Mouse (Mus musculus): ENCODE results near the gene Kcnj14. TPM values are rescaled to one million over a fixed set of nuclear protein-coding genes. Genes with fewer than 3 reads are reported as not detected.

Kcnj14 gene
- total and polyA plus RNA-seq, 2 experiments from 2014 or later = 0.29 TPM; not detected in 1

DNA sequence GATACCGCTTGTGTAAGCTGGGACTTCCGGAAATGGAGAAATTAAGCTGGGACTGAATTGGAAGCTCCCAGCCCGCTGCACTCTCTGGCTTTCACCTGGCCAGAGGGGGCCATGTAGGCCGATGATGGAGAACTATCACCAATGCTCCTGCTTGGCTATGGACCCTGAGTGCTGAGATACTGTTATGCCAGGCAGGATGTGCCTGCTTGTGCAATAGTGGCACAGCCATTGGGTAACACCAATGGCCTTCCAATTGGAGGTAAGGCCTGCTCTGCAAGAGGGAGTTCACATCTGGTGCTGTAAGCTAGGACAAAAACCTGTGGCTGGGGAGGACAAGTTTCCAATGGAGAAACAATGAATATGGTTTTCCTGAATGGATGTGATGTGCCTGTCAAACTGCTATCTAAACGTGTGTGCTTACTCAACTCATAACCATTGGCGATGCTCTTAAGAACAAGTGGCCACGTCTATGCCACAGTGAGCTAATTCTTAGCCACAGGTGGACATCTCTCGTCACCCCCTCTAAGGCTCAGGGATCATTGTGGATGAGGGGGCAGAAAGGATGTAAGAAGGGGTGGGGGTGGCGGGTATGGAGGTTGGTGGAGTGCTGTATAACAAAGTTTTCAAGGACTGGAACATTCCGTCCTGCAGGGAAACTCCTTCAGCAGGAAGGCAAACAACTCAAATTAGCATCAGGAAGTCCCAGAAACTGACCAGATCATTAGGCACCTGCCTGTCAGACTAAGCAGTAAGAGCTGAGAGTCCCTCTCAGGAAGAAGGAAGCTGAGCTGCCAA, 18.6 kb upstream of the Kcnj14 start:
- ATAC-seq (ENCODE audit: insufficient read depth, low read depth) (no peak), DNase-seq (ENCODE audit: low spot score) (no peak)
- Histone ChIP-seq H3K9me3 (replicated peaks; ENCODE audit: control insufficient read depth, low read length) (no peaks in the 10 kb centered on the region), H3K36me3 (replicated peaks; ENCODE audit: control insufficient read depth, insufficient read depth, low read length) (no peaks in the 10 kb centered on the region), H3K27me3 (ENCODE audit: control insufficient read depth, insufficient read depth, low read length) (0 out of 2 replicates have a peak, but pooled peaks cover 18% of the 10 kb centered on the region), H3K27ac (ENCODE audit: low read depth) (no peak overlapping the region), H3K4me3 (ENCODE audit: low read depth, low read length) (no peak overlapping the region), H3K4me2 (ENCODE audit: low read depth, low read length) (no peak overlapping the region), H3K4me1 (ENCODE audit: control insufficient read depth, insufficient read depth) (no peaks in the 10 kb centered on the region), H3K9ac (replicated peaks; ENCODE audit: low read depth, low read length) (no peak overlapping the region)
- WGBS = 77% methylated on average over 10 of the region's 10 CpGs
- TF ChIP-seq CTCF (IDR thresholded peaks at IDR 0.05; ENCODE audit: low read depth) (no peak), EP300 (IDR thresholded peaks at IDR 0.05; ENCODE audit: low read depth) (no peak)

DNA sequence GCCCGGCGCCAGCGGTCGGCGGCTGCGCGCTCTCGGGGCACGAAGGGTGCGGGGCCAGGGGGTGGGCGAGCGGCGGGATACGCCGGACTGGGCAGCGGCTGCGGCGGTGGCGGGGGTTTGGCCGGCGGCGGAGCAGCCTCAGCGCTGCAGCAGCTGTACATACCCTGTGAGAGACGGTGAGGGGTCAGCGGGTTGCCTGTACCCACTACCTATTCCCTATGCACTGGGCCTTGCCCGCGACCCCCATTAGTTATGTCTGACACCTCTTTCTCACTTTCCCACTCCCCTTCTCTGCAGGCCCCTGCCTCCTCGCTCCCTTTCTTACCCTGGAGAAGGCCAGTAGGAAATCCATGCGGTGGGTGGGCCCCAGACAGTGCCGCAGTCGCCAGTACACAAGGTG, 9.3 kb upstream of the Kcnj14 start:
- DNase-seq (ENCODE audit: low spot score) = no peak
- Histone ChIP-seq H3K4me1 (ENCODE audit: control insufficient read depth, insufficient read depth) (peaks cover 8% of the 10 kb centered on the region), H3K4me3 (ENCODE audit: low read depth, low read length) (peak overlapping the region; percentile 36), H3K9ac (replicated peaks; ENCODE audit: low read depth, low read length) (no peak overlapping the region), H3K36me3 (replicated peaks; ENCODE audit: control insufficient read depth, insufficient read depth, low read length) (peaks cover 2% of the 10 kb centered on the region; the same call in 1 of the 2 replicates), H3K27ac (ENCODE audit: low read depth) (no peak overlapping the region), H3K4me2 (ENCODE audit: low read depth, low read length) (peak overlapping the region; percentile 54), H3K9me3 (replicated peaks; ENCODE audit: control insufficient read depth, low read length) (no peaks in the 10 kb centered on the region), H3K27me3 (ENCODE audit: control insufficient read depth, insufficient read depth, low read length) (peaks cover 50% of the 10 kb centered on the region)
- no peak for TF ChIP-seq EP300 (IDR thresholded peaks at IDR 0.05; ENCODE audit: low read depth)
- no peak for TF ChIP-seq CTCF (IDR thresholded peaks at IDR 0.05; ENCODE audit: low read depth)
- WGBS = 5% methylated on average over 28 of the region's 31 CpGs
- no peak for ATAC-seq (ENCODE audit: insufficient read depth, low read depth)

DNA sequence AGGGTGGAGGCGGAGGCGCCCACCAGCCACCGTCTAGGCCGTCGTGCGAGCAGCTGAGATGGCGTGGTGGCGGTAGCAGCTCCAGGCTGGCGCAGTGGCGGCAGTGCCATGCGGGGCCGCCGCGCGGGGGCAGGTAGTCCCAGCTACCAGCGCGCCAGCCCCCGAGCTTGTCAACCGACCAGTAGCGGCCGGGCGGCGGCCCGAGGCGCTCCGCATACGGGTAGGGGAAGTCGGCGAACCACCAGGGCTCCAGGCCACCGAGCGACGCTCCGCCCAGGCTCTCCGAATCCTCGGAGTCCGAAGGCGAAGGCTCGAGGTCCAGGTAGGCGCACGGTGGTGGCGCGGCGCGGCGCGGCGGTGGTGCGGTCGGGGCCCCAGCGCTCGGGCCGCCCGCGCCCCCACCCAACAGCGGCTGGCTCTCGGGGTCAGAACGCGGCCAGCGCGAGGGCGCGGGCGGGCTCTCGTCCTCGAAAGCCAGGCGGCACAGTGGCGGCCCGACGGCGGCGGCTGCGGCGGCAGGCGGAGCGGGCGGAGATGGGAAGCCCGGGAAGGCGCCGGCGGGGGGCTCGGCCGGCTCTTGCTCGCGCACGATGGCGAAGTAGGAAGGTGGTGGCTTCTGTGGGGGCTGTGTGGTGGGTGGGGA, 8.7 kb upstream of the Kcnj14 start:
- DNase-seq (ENCODE audit: low spot score) = no peak
- under 1% methylated on average over 58 of the region's 86 CpGs for WGBS
- H3K9me3 ChIP-seq (replicated peaks; ENCODE audit: control insufficient read depth, low read length) = no peaks in the 10 kb centered on the region
- TF ChIP-seq CTCF (IDR thresholded peaks at IDR 0.05; ENCODE audit: low read depth) = no peak
- TF ChIP-seq EP300 (IDR thresholded peaks at IDR 0.05; ENCODE audit: low read depth) = no peak
- H3K36me3 ChIP-seq (replicated peaks; ENCODE audit: control insufficient read depth, insufficient read depth, low read length) = peaks cover 9% of the 10 kb centered on the region; the same call in 1 of the 2 replicates
- ATAC-seq (ENCODE audit: insufficient read depth, low read depth) = no peak
- peak overlapping the region; percentile 36 for H3K4me3 ChIP-seq (ENCODE audit: low read depth, low read length)
- H3K4me2 ChIP-seq (ENCODE audit: low read depth, low read length) = peak overlapping the region; percentile 54
- H3K9ac ChIP-seq (replicated peaks; ENCODE audit: low read depth, low read length) = no peak overlapping the region
- H3K4me1 ChIP-seq (ENCODE audit: control insufficient read depth, insufficient read depth) = peaks cover 8% of the 10 kb centered on the region
- no peak overlapping the region for H3K27ac ChIP-seq (ENCODE audit: low read depth)
- H3K27me3 ChIP-seq (ENCODE audit: control insufficient read depth, insufficient read depth, low read length) = peaks cover 50% of the 10 kb centered on the region

DNA sequence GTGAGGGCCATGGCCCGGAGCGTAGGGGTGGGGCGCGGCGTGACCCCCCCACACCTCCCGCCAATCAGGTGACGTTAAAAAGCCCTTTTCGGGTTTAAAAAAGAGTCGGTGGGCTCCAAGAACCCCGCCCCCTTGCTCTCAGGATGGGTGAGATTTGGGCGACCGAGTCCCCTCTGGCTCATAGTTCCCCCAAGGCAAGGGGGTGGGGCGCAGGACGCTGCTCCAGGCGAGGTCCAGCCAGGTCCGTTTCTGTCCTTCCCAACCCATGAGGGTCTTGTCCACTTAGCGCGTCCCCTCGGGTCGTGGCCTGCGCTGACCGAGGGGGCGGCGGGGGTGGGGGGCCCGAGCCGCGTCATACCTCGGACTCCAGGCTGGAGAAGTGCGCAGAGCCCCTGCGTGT, 7.8 kb upstream of the Kcnj14 start:
- DNase-seq (ENCODE audit: low spot score) (no peak), ATAC-seq (ENCODE audit: insufficient read depth, low read depth) (no peak)
- peaks cover 17% of the 10 kb centered on the region; the same call in 1 of the 2 replicates for H3K36me3 ChIP-seq (replicated peaks; ENCODE audit: control insufficient read depth, insufficient read depth, low read length)
- H3K4me2 ChIP-seq (ENCODE audit: low read depth, low read length) = peak overlapping the region; percentile 54; the same call in 1 of the 2 replicates
- no peak overlapping the region for H3K9ac ChIP-seq (replicated peaks; ENCODE audit: low read depth, low read length)
- H3K27ac ChIP-seq (ENCODE audit: low read depth) = no peak overlapping the region
- peak overlapping the region; percentile 36 for H3K4me3 ChIP-seq (ENCODE audit: low read depth, low read length)
- no peaks in the 10 kb centered on the region for H3K9me3 ChIP-seq (replicated peaks; ENCODE audit: control insufficient read depth, low read length)
- H3K27me3 ChIP-seq (ENCODE audit: control insufficient read depth, insufficient read depth, low read length) = peaks cover 50% of the 10 kb centered on the region
- no peak for TF ChIP-seq EP300 (IDR thresholded peaks at IDR 0.05; ENCODE audit: low read depth)
- no peak for TF ChIP-seq CTCF (IDR thresholded peaks at IDR 0.05; ENCODE audit: low read depth)
- WGBS = 9% methylated on average over 28 of the region's 30 CpGs
- H3K4me1 ChIP-seq (ENCODE audit: control insufficient read depth, insufficient read depth) = peaks cover 8% of the 10 kb centered on the region

DNA sequence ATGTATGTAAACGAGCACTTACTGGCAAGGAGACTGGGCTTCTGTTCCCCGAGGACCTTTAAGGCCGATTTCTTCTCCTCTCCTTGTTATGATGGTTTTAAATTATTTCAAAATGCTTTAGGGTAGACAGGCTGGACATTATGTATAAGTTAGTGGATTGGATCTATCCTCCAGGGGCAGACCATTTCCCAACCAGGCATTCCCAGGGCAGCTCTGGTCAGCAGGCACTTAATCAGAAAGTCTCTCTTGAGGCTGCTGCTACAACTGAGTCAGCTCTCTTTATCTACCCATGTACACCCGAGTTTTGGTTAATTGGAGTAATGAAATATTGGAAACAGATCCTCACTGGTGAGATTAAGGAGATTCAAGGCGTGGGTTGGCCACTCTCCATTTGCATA, 6.5 kb upstream of the Kcnj14 start:
- Histone ChIP-seq H3K27me3 (ENCODE audit: control insufficient read depth, insufficient read depth, low read length) (peaks cover 50% of the 10 kb centered on the region), H3K9me3 (replicated peaks; ENCODE audit: control insufficient read depth, low read length) (no peaks in the 10 kb centered on the region), H3K4me1 (ENCODE audit: control insufficient read depth, insufficient read depth) (peaks cover 8% of the 10 kb centered on the region), H3K4me2 (ENCODE audit: low read depth, low read length) (peak overlapping the region; percentile 87), H3K27ac (ENCODE audit: low read depth) (no peak overlapping the region; the same call in 1 of the 2 replicates), H3K9ac (replicated peaks; ENCODE audit: low read depth, low read length) (no peak overlapping the region), H3K4me3 (ENCODE audit: low read depth, low read length) (peak overlapping the region; percentile 70), H3K36me3 (replicated peaks; ENCODE audit: control insufficient read depth, insufficient read depth, low read length) (peaks cover 30% of the 10 kb centered on the region)
- no peak for DNase-seq (ENCODE audit: low spot score)
- WGBS = 15% methylated on average over 5 of the region's 5 CpGs
- no peak for TF ChIP-seq CTCF (IDR thresholded peaks at IDR 0.05; ENCODE audit: low read depth)
- TF ChIP-seq EP300 (IDR thresholded peaks at IDR 0.05; ENCODE audit: low read depth) = no peak
- no peak for ATAC-seq (ENCODE audit: insufficient read depth, low read depth)

Data from heart, postnatal 0 days (tissue).